Mouse (Mus musculus): ENCODE results near the gene Ttll13.
A peak's percentile ranks its signal among the peaks of the same experiment; 100 is the strongest.

Ttll13 gene

GRCm38 (mm10) chr7:80215398-80215797, 30.8 kb upstream of the Ttll13 start:
- DNase-seq: peak; percentile 86

GRCm38 (mm10) chr7:80216566-80216965, 29.6 kb upstream of the Ttll13 start:
- no peak for DNase-seq

GRCm38 (mm10) chr7:80218666-80219065, 27.5 kb upstream of the Ttll13 start:
- DNase-seq: no peak

GRCm38 (mm10) chr7:80220237-80220797, 25.9 kb upstream of the Ttll13 start:
- no peak for DNase-seq

- no peak for DNase-seq
Measured at GRCm38 (mm10) chr7:80221179-80221750, 24.9 kb upstream of the Ttll13 start.

GRCm38 (mm10) chr7:80227065-80227464, 19.1 kb upstream of the Ttll13 start:
- no peak for DNase-seq

- no peak for DNase-seq
Measured at GRCm38 (mm10) chr7:80230196-80230595, 16.0 kb upstream of the Ttll13 start.

- peak; percentile 70 for DNase-seq
Measured at GRCm38 (mm10) chr7:80231971-80232488, 14.1 kb upstream of the Ttll13 start.

- DNase-seq: peak; percentile 99
Measured at GRCm38 (mm10) chr7:80232489-80233029, 13.6 kb upstream of the Ttll13 start, which contains the start of the genes Cib1 and Gdpgp1. Cib1 (minus strand) TSS chr7:80232813. Gdpgp1 (plus strand) TSS chr7:80232865.

GRCm38 (mm10) chr7:80233799-80234198, 12.4 kb upstream of the Ttll13 start:
- no peak for DNase-seq

- DNase-seq: no peak
Measured at GRCm38 (mm10) chr7:80238542-80238941, 7.6 kb upstream of the Ttll13 start.

GRCm38 (mm10) chr7:80241661-80242060, 4.5 kb upstream of the Ttll13 start:
- DNase-seq: no peak

- DNase-seq: no peak
Measured at GRCm38 (mm10) chr7:80244851-80245250, 1.3 kb upstream of the Ttll13 start.

GRCm38 (mm10) chr7:80246859-80247258, 683 bp downstream of the Ttll13 start:
- DNase-seq: peak; percentile 24

GRCm38 (mm10) chr7:80252437-80252836, 6.3 kb downstream of the Ttll13 start:
- no peak for DNase-seq

GRCm38 (mm10) chr7:80252886-80253285, 6.7 kb downstream of the Ttll13 start:
- DNase-seq: peak; percentile 41

- DNase-seq: no peak
Measured at GRCm38 (mm10) chr7:80255981-80256380, 9.8 kb downstream of the Ttll13 start.

GRCm38 (mm10) chr7:80257706-80258105, 11.5 kb downstream of the Ttll13 start:
- no peak for DNase-seq

GRCm38 (mm10) chr7:80260625-80261371, 14.6 kb downstream of the Ttll13 start, which contains the start of gene Ngrn:
Ngrn (plus strand) TSS chr7:80261215.
- peak; percentile 88 for DNase-seq

GRCm38 (mm10) chr7:80261372-80261990, 15.3 kb downstream of the Ttll13 start:
- peak; percentile 28 for DNase-seq

GRCm38 (mm10) chr7:80264606-80265005, 18.4 kb downstream of the Ttll13 start:
- DNase-seq: no peak

GRCm38 (mm10) chr7:80267764-80268163, 21.6 kb downstream of the Ttll13 start:
- no peak for DNase-seq

Data from liver (tissue).